Mouse (Mus musculus) frontal cortex, adult (tissue): ENCODE measurements around the gene Cgn.
A peak's percentile ranks its signal among the peaks of the same experiment; 100 is the strongest.
"Not testable (repeated sequence)": the region's sequence is repeated elsewhere in the genome, so short reads cannot be mapped to it uniquely, and the experiment has no call there.

Source experiments
- ATAC-seq: cut with Nextera tagmentation; 2 replicates; pipeline ENCODE4 v1.9.2; 2017; ENCODE audit warnings: mild to moderate bottlenecking, moderate library complexity, mixed read lengths; ENCODE audit not compliant: low TSS enrichment

Cgn gene

DNA sequence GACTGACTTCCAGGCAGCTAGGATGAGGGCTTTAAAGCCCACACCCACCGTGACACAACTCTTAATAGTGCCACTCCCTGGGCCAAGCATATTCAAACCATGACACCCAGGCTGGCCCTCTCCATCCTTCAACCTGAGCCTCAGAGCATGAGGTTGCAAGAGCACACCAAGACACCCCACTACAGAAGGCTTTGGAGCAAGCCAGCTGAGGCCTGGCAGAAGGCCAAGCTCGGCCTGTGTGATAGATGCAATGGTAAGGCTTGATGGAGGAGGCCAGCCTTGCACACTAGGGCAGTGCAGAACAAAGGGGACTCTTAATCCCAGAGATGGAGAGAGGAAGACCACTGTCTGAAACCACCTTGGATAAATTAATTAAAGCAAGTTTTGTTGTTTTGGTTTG lies 3.2 kb upstream of the Cgn start:
- ATAC-seq, result no peak

DNA sequence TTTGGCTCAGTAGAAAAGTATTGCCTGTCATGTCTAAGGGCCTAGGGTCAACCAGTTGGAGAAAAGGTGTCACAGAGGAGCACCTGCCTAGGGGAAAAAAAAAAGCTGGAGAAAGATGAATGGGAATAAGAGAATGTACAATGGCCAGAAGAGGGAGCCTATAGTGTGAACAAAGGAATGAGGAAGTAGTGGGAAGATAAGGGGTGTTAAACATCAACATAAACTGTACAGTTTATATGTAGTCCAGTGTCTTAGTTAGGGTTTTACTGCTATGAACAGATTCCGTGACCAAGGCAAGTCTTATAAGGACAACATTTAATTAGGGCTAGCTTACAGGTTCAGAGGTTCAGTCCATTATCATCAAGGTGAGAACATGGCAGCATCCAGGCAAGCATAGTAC lies 2.8 kb upstream of the Cgn start:
- ATAC-seq, result no peak

DNA sequence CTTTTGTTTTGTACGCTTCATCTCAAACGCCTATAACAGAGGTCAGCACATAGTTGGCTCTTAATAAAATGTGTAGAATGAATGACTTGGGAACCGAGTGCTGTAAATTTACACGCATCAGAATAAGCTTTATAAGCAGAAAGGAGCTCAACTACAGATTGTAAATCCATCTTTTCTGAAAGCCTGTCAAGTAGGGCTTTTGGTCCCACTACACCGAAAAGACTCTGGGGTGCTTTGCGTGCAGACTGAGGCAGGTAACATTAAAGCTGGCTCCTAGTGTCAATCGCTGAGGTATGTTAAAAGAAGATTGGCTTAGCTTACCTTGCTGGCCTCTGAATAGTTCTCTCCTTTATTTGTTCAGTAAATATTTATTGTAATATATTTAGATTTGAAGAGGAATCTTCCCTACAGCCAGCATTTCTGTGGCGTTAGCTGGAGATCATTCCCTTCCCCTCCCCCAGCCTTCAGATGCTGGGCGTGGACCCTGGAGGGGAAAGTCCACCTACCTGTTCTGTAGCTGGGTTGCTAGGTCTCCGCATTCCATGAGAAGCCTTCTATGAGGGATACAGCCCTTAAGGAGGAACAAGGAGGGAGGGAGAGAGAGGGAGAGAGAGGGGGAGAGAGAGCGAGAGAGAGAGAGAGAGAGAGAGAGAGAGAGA lies 959 bp upstream of the Cgn start:
- no peak for ATAC-seq

DNA sequence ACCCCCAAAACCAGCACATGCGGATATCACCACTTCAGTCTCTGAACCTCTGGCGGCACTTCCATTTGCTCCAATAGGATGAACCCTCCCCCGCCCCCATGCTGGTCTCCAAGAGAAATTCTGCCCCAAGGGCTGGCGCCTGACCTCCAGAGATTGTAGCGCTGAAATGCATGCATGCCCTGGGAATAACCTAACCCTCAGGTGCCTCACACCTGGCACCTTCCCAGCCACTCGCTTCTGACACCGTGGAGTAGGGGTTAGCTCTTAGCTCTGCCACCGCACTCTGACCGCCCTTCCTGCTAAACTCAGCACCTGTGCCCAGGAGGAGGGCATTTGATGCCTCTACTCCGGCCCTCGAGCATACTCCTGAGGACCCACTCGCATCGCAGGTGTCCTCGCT lies 334 bp downstream of the Cgn start:
- ATAC-seq, result no peak

DNA sequence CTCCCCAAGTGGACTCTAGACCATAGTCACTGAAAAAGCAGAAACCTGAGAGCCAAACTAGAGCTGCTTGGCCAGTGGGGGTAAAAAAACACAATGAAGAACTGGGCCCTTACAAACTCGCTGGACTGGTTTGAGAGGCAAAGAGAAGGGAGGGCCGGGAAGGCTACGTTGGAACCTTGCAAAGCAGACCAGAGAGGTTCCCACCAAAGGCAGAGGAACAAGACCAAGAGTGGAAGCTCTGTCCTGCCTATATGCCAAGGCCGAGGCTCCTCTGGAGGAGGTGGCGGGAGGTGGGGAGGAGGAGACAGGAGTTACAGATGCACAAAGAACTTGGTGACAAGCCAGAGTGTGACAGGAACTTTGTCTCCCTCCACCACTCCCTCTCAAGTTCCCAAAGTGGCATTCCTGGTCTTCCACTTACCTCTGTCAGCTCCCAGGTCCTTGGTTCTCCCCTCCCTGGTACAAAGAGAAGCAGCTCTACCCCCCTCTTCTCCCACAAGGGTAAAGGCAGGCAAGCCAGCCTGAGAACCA lies 2.1 kb downstream of the Cgn start:
- ATAC-seq, result no peak

DNA sequence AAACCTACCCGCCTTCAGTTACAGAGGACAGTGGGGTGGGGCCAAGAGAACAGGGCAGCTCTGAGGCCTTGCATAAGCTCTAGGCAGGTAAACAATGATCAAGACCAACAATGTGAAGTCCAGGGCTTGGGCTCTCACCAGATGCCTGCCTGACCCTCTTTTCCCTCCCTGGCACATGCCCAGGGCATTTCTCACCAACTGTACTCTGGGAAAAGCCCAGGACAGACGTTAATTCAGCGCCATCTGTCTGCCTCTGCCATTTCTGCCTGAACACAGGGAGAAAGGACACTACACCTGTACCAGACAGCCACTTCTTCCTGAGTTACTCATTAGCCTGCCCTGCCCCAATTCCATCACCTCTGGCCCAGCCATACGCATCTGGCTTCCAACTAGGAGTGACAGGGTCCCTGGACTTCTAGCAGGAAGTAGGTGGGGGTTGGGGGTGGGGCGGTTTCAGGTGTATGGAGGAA lies 2.8 kb downstream of the Cgn start:
- ATAC-seq, result no peak

DNA sequence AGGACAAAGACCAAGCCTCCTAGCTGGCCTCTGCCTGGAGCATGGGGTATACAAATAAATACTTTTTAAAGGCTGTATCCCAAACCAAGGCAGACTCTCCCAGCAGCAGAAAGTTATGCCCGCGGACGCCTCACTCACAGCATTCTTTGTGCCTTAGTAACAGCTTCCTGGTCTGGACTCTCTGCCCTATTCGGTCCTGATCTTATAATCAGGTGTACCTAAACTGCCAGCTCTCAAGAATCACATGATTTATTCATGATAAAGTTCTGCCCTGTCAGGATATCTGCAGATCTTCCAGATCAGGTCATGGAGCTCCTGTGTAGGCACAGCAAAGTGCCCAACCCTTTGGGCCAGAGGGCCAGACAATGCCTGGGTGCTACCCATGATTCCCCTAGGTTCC lies 3.4 kb downstream of the Cgn start:
- ATAC-seq, result no peak

DNA sequence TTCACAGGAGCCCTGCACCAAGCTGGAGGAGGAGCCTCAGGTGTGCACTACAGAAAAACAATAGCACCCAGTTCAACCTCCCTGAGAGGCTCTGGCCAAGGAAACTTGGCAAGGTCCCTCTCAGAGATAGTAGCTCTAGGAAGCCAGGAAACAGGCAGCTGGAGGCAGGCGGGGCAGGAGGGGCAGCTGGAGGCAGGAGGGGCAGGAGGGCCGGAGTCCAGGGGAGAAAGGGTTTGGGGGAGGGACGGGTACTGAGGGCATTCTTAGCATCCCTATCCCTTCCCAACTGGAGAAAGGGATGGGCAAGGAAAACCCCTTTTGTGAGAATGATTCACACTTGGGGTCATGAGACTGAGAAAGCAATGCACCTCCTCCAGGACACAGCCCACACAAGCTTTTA lies 4.9 kb downstream of the Cgn start:
- ATAC-seq, result no peak

DNA sequence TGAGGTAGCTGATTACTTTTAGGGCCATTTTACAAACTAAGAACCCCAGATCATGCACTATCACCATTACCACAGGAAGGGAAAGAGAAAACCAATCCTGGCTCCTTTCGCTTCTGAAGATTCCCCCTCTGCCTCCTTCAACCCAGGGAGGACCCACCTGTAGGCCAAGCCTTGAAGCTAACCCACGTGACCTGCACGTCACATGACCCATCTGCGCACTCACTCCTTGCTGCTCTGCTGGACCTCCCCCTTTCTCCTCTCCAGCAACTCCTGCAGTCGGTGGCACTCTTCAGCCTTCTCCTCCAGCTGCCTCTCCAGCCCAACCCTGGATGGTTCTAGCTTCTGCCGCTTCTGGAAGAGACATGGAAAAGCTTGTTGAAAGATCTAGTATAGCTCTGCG lies 10.4 kb downstream of the Cgn start:
- no peak for ATAC-seq

DNA sequence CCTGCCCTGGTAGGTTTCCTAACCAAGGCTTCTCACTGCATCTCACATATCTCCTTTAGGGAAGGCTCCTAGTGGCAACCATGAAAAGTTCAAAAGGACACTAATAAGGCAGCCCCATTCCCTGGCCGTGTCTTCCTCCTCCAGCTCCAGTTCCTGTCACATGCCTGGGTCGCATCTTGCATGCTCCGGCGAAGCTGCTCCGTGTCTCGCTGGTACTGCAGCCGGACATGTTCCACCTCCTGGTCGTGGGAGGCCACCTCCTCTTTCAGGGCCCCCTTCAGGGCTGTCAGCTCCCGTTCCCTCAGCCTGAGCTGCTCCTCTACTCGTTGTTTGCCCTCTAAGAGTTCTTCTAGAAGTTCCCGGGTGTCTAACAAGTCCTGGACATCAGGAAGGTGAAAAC lies 12.3 kb downstream of the Cgn start:
- no peak for ATAC-seq

DNA sequence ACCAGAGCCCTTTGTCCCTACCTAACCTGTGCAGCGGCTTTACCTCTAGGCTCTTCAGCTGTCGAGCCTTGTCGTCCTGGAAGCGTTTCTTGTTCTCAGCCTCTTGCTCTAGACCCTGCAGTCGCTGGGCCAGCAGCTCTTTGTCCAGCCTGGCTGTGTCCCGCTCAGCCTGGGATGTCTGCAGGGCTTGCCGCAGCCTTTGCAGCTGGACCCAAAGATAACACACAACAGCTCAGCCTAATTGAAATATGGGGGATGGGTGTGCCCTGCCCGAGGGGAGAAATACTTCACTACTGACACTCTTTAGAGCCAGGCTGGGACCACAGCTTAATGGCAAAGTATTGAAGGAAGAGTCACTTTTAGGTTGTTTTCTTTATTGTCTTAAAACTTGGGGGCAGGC lies 20.8 kb downstream of the Cgn start:
- ATAC-seq, result not testable (repeated sequence)

DNA sequence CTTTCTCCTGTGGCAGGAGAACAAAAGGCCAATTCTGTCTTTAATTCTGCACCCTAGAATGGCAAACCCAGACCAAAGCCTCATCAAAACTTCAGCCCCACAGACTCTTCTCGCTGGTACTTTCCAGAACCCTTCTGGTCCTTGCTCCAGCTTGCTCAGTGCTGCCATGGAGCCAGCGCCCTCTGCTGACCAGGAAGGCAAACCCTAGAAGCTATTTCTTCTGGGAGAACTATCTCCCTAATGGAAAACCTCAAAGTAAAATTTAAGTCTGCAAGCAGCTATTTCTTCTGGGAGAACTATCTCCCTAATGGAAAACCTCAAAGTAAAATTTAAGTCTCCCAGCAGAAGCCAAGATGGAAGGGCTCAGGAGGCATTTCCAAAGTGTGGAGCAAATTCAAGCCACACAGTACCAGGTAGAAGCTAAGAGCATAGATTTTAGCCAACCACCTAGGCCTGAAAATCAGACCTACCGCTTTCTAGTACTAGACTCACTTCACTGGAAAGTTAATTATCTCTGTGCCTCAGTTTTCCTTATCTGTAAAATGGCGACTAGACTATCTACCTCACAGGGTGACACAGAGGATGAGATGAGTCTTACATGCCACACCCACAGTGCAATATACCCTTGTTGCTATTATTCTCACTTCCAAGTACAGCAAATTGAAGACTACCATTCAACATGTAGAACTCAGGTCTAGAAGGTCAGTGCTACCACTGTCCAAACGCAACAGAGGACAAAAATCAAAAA lies 21.6 kb downstream of the Cgn start:
- peak; percentile 73 for ATAC-seq

DNA sequence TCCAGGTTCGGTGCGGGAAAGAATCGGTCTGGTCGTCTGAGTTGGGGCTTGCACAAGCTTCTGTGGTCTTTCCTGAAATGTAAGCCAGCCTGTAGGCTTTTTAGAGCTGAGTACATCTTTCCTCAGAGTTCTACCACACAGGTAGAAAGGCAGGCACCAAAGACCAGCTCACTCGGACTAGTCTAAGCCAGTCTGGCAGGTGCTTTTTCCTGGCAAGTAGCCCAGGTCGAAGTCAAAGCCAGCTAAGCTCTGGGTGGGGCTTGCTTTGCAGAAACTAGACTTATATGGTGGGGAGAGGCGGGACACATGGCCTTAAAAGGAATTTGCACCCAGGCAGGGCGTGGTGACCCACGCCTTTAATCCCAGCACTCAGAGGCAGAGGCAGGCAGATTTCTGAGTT lies 27.9 kb downstream of the Cgn start:
- peak; percentile 50 for ATAC-seq

DNA sequence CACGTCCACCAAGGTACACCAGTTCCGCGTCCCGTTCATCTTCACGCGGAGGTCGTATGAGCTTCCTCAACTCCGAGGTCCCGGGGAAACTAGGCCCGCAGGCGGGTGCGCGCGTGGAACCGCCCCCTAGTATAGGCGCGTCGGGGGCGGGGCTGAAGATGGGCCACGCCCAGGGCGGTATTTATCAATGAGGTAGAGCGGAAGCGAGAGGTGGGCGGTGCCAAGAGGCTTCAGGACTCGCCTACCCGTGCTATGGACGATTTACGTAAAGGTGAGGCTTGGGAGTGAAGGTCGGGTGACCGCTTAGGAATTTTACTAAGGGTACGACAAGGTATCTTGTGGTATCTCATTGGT lies 28.3 kb downstream of the Cgn start:
- peak; percentile 90 for ATAC-seq

DNA sequence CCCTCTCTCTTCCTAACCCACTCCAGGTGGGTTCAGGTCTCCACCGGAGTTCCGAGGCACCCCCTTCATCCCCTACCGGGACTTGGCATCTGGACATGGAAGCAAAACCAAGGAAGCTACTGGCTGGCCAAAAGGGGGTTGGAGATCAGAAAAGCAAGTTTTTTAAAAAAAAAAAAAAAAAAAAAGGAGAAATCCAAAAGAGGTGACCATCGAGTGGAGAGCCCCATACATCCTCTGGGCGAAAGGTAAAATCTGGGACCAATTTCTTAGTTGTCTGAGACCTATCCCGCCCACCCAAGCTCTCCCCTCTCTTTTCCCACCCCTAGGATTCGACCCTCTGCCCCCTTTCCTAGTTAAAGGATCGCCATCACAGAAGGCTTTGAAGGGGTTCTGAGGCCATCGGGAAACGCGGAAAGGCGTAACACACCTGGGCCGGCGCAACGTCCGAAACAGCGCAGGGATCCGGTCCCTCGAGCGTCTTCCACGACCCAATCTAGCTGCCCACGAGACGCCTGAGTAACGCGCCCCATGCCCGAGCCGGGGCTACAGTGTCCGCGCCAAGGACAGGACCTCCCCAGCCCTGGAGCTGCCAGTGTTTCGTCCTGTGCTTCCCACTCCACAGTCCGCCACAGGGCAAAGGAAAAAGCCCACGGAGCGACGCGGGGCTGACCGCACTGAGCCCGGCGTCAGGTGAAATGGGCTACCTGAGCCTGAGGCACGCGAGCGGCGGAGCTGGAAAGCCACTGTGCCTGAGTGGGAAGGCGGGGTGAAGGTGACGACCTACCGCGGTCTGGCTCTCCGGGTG lies 28.8 kb downstream of the Cgn start:
- 0 out of 2 replicates have a peak, but pooled peaks have one; percentile 10 for ATAC-seq

DNA sequence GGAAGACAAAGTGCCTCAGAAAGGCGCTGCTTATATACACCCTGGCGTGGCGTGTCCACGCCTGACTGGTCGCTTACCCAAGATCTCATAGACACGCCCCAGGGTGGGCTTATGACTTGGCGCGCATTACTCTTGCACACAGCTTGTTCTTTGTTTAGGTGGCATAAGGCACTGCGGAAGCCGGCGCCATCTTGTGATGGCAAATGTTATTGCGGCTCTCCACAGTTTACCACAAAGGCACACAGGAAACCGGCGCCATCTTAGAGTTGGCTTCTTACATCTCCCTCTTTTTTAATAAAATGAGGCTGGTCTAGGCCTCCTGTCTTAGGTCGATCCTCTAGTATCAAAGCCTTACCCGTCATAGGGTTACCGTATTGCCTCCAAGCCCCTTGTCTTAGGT lies 40.6 kb downstream of the Cgn start:
- no peak for ATAC-seq

DNA sequence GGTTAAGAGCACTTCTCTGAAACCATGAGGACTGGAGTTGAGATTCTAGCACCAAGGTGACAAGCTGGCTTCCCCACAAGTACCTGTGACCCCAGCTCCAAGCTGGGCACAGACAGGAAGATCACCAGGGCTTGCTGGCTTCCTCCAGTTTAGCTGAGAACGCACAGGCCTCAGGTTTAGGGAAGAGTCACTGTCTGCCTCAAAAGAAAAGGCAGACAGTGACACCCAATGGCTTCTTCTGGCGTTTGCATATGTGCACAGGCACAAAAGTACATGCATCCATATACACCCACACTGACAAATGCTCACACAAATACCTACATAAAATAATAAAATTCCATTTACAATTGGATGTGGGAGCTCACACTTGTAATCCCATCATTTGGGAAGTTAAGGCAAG lies 62.7 kb downstream of the Cgn start:
- peak; percentile 70; the same call in 1 of the 2 replicates for ATAC-seq

DNA sequence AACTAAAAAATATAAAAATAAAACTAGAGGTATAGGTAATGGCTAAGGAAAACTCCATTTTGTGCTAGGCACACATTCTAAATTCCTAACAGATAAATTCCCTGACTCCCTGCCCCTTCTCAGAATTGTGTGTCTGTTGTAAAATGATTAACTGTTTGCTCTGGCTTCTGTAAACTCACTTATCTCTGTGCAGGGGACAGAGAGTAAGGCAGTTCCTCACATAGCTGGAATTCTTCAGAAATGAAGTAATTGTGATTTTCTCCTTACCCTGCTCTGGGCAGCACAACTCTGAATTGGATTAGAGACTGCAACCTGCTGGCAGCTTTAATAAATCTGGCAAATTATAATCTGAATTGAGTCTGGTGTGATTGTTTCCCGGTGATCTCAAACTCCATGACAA lies 68.0 kb downstream of the Cgn start:
- ATAC-seq, result not testable (repeated sequence)

DNA sequence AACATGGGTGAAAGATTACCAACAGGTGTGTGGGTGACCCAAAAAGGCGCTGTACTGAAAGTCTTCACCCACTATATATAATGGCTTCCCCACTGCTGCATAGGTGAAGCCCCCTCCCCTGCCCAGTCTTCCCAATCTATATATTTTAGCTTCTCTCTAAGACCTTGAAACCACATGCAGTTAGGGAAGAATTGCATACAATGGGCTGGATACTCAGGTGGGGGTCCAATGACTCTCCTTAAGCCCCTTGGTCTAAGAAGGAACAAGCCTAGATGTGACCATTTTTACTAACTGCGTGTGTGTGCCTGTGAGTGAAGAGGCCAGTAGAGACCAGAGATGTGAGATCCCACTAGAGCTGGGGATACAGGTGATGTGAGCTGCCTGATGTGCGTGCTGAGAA lies 72.9 kb downstream of the Cgn start:
- not testable (repeated sequence) for ATAC-seq

DNA sequence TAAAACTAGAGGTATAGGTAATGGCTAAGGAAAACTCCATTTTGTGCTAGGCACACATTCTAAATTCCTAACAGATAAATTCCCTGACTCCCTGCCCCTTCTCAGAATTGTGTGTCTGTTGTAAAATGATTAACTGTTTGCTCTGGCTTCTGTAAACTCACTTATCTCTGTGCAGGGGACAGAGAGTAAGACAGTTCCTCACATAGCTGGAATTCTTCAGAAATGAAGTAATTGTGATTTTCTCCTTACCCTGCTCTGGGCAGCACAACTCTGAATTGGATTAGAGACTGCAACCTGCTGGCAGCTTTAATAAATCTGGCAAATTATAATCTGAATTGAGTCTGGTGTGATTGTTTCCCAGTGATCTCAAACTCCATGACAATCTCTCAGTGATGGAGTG lies 75.7 kb downstream of the Cgn start:
- ATAC-seq, result not testable (repeated sequence)
